Mouse (Mus musculus): ENCODE data around the gene Brf1.

GRCm38 (mm10) chr12:113035093-113035492 is 34.6 kb upstream of the Brf1 start:
- TF ChIP-seq USF1 (IDR thresholded peaks at IDR 0.05; ENCODE audit: low read depth), result no peak
- TF ChIP-seq MYOD1 (IDR thresholded peaks at IDR 0.05; ENCODE audit: control insufficient read depth, insufficient read length, low read depth), result no peak
- TF ChIP-seq CTCF (IDR thresholded peaks at IDR 0.05; ENCODE audit: control insufficient read depth, insufficient read depth, insufficient read length), result no peak
- TF ChIP-seq MYOG (IDR thresholded peaks at IDR 0.05; ENCODE audit: control insufficient read depth, extremely low read depth, insufficient read length), result no peak
- no peak for TF ChIP-seq MAX (IDR thresholded peaks at IDR 0.05)
- no peak for TF ChIP-seq CEBPB (IDR thresholded peaks at IDR 0.05; ENCODE audit: low read depth)

Measured in C2C12 (cell line).